Mouse (Mus musculus): ENCODE data around the gene Sc5d.

Sc5d gene

DNA sequence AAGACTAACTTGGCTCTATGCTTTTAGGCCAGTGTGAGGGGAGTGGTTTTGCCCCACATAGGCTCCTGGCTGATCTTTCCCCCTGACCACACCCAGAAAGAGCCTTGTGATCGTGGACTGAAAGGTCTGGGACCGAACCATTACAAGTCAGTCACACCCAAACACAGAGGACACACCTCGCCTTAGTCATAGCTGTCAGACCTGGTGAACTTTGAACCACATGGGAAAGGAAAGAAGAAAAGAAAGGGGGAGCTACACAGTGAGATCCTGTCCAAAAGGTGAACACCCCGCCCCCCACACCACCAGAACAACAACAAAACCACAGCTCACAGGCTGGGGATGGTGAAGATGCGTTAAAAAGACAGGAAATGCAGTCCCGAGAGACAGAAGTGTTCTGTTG, 14.9 kb downstream of the Sc5d start:
- no peak for DNase-seq (ENCODE audit: low spot score)

DNA sequence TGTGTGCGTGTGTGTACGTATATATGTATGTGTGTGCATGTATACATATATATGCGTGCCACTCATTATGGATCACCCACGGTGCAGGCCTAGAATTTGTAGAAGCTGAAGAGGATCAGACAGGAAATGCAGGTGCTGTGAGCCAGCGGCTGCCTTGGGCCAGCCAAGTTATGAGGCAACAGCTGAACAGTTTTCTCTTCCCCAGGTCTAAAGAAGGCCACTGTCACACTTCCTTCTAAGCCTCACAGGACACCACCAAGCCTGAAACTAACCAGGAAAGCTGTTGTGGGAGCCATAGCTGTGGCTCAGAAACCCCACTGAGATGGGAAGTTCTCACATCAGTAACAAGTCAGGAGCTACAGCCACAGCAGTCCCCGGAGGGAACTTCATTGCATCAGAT, 17.4 kb downstream of the Sc5d start:
- DNase-seq (ENCODE audit: low spot score) = no peak

DNA sequence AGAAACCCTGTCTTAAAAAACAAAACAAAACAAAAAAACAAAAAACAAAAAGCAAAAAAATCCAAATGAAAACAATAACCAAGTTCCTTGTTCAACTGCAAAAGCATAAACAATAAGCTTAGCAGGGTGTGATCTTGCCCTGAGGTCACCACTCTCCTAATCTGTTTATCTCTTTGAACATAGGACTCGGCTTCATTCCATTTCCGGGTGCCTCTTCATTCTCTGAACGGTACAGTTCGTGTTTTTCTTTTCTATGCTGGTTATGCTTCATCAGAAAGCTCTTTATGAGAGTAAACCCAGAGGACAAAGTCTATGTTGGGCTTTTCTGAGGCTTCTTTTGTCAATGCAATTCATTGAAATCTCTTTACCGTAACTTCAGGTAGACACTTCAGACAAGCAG, 19.9 kb downstream of the Sc5d start:
- no peak for DNase-seq (ENCODE audit: low spot score)

DNA sequence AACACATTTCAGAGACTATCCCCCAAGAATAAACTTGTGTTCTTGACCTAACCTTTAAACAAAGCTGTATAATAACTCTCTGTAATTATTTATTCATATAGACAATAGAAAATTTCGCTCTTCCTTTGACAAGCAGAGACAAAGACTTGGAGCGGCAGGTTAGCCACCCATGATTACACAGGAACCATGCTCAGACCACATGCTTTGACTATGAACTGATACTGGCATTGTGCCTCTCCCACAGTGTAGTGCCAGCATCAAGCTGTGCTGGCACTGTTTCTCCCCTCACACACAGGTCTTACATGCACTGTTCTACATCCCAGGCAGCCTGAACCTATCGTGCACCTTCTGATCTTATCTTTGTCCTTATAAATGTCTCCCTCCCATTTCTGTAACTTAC, 23.0 kb downstream of the Sc5d start:
- no peak for DNase-seq (ENCODE audit: low spot score)

DNA sequence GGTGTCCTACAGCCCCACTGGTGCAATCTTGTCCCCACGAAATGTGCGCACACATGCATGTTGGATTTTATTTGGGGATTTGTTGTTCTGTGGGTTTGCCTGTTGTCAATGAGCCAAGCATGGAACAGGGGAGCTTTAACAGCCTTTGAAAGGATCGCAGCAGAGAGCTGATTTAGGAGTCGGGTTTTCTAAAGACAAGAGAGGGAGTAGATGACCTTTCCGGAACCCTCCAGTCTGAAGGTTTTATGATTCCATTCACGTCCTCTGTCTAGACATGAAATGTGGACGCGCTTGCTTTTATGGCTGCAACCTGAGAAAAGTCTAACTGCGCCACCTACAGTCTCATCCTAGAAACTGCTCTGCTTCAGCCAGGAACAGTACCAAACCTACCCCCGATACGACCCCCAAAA, 23.5 kb downstream of the Sc5d start:
- DNase-seq (ENCODE audit: low spot score) = peak; percentile 80

DNA sequence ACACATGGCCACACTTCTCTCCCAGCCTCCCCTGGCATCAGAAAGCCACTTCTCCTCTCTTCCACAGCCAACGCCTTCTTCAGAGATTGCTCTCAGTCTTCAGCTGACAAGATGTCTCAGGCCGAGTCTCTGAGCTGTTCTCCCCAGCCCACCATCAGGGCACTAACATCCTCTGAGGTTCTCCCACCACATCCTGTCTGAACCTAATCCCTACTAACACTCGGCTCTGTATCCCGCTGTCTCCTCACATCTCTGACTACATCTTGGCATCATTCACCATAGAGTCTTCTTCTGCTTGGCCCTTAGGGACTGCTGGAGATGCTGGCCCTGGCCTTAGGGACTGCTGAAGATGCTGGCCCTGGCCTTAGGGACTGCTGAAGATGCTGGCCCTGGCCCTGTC, 25.2 kb downstream of the Sc5d start:
- no peak for DNase-seq (ENCODE audit: low spot score)

DNA sequence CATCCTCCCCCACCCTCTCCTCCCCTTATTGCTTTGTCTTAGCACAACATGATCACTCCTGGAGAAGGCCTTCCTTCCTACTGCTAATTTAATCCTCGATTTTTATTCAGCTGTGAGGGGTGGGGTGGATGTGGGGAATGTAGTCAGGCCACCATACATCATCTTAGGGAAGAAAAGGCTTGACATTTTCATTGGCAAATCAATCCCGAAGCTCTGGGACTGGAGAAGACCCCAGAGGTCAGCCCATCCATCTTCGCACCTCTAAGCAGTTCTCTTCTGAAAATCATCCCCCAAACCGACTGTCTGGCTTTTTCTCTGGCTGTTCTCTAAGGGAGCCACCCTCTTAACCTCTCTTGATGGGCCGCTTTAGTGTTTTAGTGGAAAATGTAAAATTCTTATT, 32.9 kb downstream of the Sc5d start:
- DNase-seq (ENCODE audit: low spot score) = no peak

DNA sequence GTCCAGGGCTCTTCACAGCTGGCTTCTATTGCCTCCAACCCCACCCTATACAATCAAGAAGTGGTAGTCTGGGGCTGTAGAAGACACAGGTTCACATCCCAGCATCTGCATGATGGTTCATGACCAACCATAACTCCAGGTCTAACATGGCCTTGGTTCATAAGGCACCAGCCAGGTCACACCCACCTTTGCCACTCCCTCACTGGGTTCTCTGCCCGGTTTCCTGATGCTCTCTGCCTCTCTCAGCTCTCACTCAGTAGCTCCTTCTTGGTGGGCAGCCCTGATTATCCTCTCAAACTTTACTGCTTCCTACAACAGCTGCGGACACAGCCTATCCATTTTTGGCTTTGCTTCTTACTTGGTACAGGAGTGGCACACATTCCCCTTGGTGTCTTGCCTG, 33.7 kb downstream of the Sc5d start:
- no peak for DNase-seq (ENCODE audit: low spot score)

DNA sequence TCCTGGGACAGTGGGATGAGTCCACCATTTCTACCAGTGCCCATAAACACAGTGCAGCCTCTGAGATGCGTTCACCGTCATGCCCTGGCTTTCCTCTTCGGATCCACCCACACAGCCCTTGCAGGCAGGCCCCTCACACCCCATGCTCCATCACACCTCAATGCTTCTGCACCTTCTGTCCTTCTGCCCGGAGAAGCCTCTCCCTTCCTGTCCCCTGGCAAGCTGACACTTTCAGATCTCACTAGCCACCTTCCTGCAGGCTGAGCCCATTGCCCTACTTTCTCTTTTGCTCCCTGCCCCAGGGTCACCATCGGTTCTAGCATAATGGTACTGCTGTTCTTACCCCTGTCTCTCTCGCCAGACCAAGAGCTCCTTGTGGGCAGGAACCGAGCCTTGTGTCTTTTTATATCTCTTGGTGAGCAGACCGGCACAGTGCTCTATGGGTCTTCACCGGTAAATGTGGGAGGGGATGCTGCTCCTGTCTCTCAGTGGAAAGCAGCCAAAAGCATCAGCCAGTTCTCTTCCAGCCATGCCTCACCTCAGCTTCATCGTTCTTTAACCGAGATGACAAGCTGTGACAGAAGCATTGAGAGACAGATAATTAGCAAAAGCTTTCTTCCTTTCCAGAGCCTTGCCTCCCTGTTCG, 34.5 kb downstream of the Sc5d start:
- DNase-seq (ENCODE audit: low spot score) = peak; percentile 22

DNA sequence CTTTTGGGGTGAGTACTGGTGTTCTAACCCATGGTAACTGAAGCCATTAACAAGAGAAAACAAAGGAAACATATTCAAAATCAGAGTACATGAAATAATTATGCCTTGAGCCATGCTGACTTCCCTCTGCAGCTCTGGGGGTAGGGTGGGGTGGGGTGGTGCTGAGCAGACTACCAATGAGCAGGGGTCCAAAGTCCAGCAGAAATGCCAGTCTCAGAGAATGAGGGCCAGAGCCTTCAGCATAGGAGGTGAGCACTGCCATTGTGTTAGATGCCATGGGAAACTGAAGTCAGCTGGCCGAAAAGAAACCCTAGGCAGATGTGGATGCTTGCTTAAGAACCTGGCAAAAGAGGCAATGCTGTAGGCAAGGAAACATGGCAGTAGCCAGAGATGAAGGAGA, 36.3 kb downstream of the Sc5d start:
- no peak for DNase-seq (ENCODE audit: low spot score)

DNA sequence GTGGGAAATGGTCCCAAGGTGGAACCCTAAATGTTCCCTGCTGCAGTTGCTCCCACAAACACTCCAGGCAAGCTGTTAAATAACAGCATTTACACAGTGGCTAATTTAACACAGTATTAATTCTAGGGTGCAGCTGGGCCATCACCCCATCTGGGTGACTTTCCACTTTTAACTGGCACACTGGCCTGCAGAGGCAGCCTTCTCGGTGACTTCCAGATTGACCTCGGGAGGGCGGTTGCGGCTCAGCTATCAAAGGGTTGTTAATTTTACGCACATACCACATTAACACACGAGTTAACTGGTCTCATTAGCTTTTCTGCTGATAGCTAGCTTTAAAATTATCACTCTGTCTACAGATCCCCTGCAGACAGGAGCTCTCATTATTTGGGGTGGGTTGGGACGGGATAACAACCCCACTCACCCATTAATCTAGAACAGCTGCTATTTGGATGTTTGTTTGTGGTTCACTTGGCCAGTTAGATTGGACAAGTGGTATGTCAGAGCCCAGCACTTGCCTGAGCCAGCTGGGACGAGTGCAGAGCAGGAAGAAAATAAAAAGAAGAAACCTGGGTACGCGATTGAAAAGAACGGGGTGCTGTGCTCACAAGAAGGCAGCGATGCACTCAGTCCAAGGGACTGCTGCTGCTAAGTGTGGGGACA, 44.9 kb downstream of the Sc5d start:
- no peak for DNase-seq (ENCODE audit: low spot score)

DNA sequence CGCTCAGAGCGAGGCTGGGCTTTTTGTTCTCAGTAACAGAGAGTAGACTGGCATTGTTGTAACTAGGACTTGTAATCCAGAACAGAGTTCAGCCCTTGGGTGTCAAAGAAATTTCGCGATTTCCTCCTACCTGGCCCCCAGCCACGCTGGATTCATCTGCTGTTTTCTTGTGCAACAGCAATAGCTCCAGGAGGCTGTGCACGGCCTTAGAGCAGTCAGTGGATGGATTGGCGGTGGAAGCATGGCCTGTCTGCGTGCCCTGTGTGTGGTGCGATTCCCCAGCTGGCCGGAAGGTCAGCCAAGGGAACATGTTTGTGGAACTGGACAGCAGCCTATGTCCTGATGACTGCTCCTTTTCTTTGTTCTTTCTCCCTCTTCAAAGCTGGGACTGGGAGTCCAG, 46.4 kb downstream of the Sc5d start:
- DNase-seq (ENCODE audit: low spot score) = no peak

DNA sequence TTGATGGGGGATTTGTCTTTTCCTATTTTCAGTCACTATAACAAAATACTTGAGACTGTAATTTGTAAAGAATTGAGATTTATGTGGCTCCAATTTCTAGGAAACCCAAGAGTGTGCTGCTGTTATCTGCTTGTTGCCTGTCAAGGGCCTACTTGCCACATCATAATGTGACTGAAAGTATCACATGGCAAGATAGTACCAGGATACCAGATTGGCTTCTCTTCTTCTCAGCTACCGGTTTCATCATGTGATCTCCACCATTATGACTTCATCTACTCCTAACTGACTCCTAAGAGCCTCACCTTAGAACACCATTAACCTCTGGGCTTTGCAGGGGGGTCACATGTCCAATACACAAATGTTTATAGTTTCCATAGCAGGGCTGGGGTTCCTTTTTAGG, 49.9 kb downstream of the Sc5d start:
- no peak for DNase-seq (ENCODE audit: low spot score)

DNA sequence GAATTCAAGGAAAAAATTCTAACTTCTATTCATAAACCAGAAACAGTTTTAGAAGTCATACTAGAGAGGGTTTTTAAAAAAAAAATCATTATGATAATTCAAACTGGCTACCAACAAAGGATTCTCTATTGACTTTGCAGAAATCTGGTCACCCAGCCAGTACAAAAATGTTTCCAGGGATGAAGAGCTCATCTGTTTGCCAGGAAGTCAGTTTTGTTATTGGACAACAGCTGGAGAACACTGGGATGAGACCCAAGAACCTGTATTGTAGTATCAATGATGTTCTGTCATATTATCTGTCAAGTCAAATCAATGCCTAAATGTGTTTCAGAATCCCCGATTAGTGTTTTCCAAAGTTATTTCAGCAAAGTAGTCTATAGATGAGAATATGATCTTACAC, 50.9 kb downstream of the Sc5d start:
- DNase-seq (ENCODE audit: low spot score) = no peak

DNA sequence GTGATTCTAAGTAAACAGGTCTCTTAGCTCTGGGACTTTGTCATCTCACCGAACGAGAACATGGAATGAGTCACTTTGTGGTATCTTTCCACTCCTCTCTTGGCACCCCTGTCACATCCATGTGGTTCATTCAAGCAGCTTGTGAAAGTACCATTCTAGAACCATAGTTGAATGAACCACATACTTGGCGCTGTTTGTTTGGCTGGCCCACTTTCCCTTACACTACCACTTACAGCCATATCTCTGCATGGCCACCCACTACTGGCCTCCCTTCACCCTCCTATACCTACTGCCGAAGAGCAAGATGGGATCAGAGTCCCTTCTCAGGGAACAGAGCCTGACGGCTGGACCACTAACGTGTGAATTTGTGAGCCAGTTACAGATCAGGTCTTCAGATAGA, 54.4 kb downstream of the Sc5d start:
- no peak for DNase-seq (ENCODE audit: low spot score)

DNA sequence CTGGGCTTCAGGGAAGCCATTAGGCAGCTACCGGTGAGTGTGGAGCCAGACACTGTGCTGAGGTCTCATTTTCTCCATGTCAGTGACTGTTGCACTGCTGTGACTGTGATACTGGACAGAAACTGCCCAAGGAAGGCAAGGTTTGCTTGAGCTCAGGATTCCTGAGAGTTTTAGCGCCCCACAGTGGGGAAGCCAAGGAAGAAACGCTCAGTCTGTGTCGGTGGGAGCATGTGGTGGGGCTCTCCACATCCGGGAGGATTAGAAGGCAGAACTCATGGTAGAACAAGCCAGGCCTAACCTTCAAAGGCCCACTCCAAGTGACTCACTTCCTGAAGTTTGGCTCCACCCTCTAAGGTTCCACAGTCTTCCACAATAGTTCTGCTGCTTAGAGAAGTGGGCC, 55.6 kb downstream of the Sc5d start:
- peak; percentile 50 for DNase-seq (ENCODE audit: low spot score)

DNA sequence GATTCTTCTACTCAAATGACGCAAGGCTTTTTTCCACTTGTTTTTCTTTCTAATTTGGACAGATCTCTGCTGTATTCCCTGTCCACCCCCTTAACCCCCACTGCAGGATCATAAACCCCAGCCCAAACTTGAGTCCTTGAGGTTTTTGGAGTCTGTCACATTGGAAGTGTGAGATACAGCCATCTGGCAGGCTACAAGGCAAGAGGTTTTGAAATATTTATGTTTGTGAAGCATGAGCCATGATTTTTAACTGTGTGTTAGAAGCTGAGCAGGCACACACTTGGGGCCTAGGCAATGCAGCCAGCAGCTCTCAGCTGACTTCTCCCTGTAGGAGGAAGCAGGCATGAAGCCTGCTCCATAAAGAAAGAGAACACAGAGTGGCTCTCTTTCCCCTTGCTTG, 57.3 kb downstream of the Sc5d start:
- no peak for DNase-seq (ENCODE audit: low spot score)

DNA sequence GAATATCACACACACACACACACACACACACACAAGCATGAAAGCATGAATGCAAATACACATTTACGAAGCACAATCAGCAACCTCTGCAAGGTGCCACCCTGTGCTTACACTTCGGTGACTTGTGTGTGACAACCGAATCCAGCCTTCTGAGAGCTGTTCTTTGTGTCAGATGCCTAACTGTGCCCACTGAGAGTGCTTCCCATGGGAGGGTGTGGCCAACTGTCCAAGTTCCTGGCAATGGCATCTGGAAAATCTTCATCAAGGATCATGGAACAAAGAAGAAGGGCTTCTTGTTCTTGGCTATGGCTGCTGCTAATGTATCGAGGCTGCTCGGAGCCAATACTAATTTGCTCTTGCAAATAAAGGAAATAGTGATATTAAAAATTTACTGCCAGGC, 61.8 kb downstream of the Sc5d start:
- DNase-seq (ENCODE audit: low spot score) = no peak

Data from retina, embryonic 14.5 days (tissue).